Mouse (Mus musculus): ENCODE measurements around the gene Mcrs1. TPM values are rescaled to one million over a fixed set of nuclear protein-coding genes. Genes with fewer than 3 reads are reported as not detected.

Gene Mcrs1
- total and polyA plus RNA-seq, 3 experiments = 124 to 131 TPM; not detected in 1

GRCm38 (mm10) chr15:99213183-99213582 lies 38.6 kb downstream of the Mcrs1 start:
- Histone ChIP-seq H3K9me3 (replicated peaks; ENCODE audit: insufficient read depth, low read length) (no peaks in the 10 kb centered on the region), H3K4me3 (ENCODE audit: control insufficient read depth in 1 of 2, insufficient read depth in 1 of 2, low read depth in 2 of 2, low read length in 2 of 2) (no peak overlapping the region), H3K27ac (ENCODE audit: control insufficient read depth, low read depth, low read length) (no peak overlapping the region), H3K27me3 (ENCODE audit: control insufficient read depth in 1 of 2, insufficient read depth in 2 of 2, low read length in 2 of 2) (peaks cover 3% of the 10 kb centered on the region in 2 experiments; a peak in 3 of 4 replicates), H3K36me3 (ENCODE audit: control insufficient read depth in 1 of 2, insufficient read depth in 2 of 2, low read length in 2 of 2) (peaks cover 0 to 4% of the 10 kb centered on the region in 2 experiments; a peak in 2 of 4 replicates), H3K79me2 (ENCODE audit: control insufficient read depth, insufficient read depth, low read length, poor library complexity) (no peaks in the 10 kb centered on the region), H3K9ac (ENCODE audit: control insufficient read depth, low read depth, low read length, poor library complexity, severe bottlenecking) (no peak overlapping the region), H3K4me1 (ENCODE audit: control insufficient read depth in 1 of 2, insufficient read depth in 2 of 2, low read length in 2 of 2) (peaks cover 2 to 11% of the 10 kb centered on the region in 2 experiments; a peak in 2 of 4 replicates)
- TF ChIP-seq ELF1 (IDR thresholded peaks at IDR 0.05; ENCODE audit: low read depth, low read length) (no peak), GATA1 (IDR thresholded peaks at IDR 0.05; ENCODE audit: low read depth, low read length) (no peak), NRF1 (IDR thresholded peaks at IDR 0.05; ENCODE audit: insufficient read depth, low read depth, low read length, poor library complexity, severe bottlenecking) (no peak), EP300 (IDR thresholded peaks at IDR 0.05; ENCODE audit: low read depth in 1 of 2, low read length in 2 of 2) (no peak), POLR2AphosphoS2 (IDR thresholded peaks at IDR 0.05; ENCODE audit: low read length) (no peak), ZMIZ1 (IDR thresholded peaks at IDR 0.05; ENCODE audit: low read depth, low read length) (no peak), MYB (IDR thresholded peaks at IDR 0.05; ENCODE audit: low read depth, low read length) (no peak)
- no peak for DNase-seq (ENCODE audit: low read depth, low spot score)

DNA sequence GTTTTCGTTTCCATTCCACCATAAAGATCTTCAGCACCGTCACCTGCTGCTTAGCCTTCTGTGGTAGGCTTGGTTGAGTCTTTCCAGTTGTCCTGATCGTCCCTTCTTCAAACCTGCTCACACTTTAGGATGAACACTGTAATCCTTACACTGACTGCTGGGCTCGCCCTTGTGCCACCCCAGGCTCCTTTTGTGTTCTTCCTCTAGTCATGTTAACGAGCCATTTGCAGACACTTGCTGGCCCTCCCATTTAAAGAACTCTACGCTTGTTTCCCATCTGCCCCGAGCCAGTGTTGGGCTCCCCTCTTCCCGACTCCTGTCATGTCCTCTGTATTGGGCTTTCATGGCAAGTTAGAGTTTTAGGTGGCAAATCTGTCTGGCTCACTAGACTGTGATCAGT lies 45.8 kb downstream of the Mcrs1 start:
- Histone ChIP-seq H3K4me3 (ENCODE audit: control insufficient read depth in 1 of 2, insufficient read depth in 1 of 2, low read depth in 2 of 2, low read length in 2 of 2) (no peak overlapping the region), H3K9me3 (replicated peaks; ENCODE audit: insufficient read depth, low read length) (no peaks in the 10 kb centered on the region), H3K36me3 (ENCODE audit: control insufficient read depth in 1 of 2, insufficient read depth in 2 of 2, low read length in 2 of 2) (no peaks in the 10 kb centered on the region), H3K4me1 (ENCODE audit: control insufficient read depth in 1 of 2, insufficient read depth in 2 of 2, low read length in 2 of 2) (no peaks in the 10 kb centered on the region), H3K79me2 (ENCODE audit: control insufficient read depth, insufficient read depth, low read length, poor library complexity) (no peaks in the 10 kb centered on the region), H3K27ac (ENCODE audit: control insufficient read depth, low read depth, low read length) (no peak overlapping the region), H3K27me3 (ENCODE audit: control insufficient read depth in 1 of 2, insufficient read depth in 2 of 2, low read length in 2 of 2) (peaks cover 4 to 5% of the 10 kb centered on the region in 2 experiments; a peak in 3 of 4 replicates), H3K9ac (ENCODE audit: control insufficient read depth, low read depth, low read length, poor library complexity, severe bottlenecking) (no peak overlapping the region)
- TF ChIP-seq KAT2A (conservative IDR thresholded peaks at IDR 0.05; ENCODE audit: low read depth, low read length) = no peak
- no peak for TF ChIP-seq ZKSCAN1 (IDR thresholded peaks at IDR 0.05; ENCODE audit: low read depth, low read length)
- no peak for TF ChIP-seq POLR2AphosphoS2 (IDR thresholded peaks at IDR 0.05; ENCODE audit: low read length)
- no peak for TF ChIP-seq GABPA (IDR thresholded peaks at IDR 0.05; ENCODE audit: low read depth, low read length)
- TF ChIP-seq POLR2A (IDR thresholded peaks at IDR 0.05; ENCODE audit: control insufficient read depth in 1 of 2, insufficient read depth in 1 of 2, low read depth in 1 of 2, low read length in 2 of 2, poor library complexity in 1 of 2) = no peak
- TF ChIP-seq GATA1 (IDR thresholded peaks at IDR 0.05; ENCODE audit: low read depth, low read length) = no peak
- TF ChIP-seq NELFE (IDR thresholded peaks at IDR 0.05; ENCODE audit: low read depth, low read length) = no peak
- TF ChIP-seq TAL1 (IDR thresholded peaks at IDR 0.05; ENCODE audit: low read length) = no peak
- no peak for DNase-seq (ENCODE audit: low read depth, low spot score)

DNA sequence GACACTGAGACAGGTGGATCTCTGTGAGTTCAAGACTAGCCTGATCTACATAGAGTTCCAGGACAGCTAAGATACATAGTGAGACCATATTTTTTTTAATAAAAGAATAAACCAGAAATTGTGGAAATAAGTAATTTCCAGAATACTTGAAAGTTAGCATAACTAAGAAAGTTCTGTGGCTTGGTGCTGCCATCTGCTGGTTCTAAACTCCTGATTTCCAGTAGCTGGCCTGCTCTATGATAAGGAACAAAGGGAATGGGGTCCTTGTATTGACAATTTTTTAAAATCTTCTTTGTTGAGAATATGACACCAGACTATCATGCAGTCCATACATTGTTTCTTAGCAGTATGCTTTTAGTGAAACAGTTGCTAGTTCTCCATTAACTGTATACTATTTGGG lies 53.0 kb downstream of the Mcrs1 start:
- Histone ChIP-seq H3K27ac (ENCODE audit: control insufficient read depth, low read depth, low read length) (no peak overlapping the region), H3K9ac (ENCODE audit: control insufficient read depth, low read depth, low read length, poor library complexity, severe bottlenecking) (no peak overlapping the region), H3K79me2 (ENCODE audit: control insufficient read depth, insufficient read depth, low read length, poor library complexity) (no peaks in the 10 kb centered on the region), H3K36me3 (ENCODE audit: control insufficient read depth in 1 of 2, insufficient read depth in 2 of 2, low read length in 2 of 2) (no peaks in the 10 kb centered on the region), H3K4me1 (ENCODE audit: control insufficient read depth in 1 of 2, insufficient read depth in 2 of 2, low read length in 2 of 2) (no peaks in the 10 kb centered on the region), H3K9me3 (replicated peaks; ENCODE audit: insufficient read depth, low read length) (no peaks in the 10 kb centered on the region), H3K4me3 (ENCODE audit: control insufficient read depth in 1 of 2, insufficient read depth in 1 of 2, low read depth in 2 of 2, low read length in 2 of 2) (no peak overlapping the region), H3K27me3 (ENCODE audit: control insufficient read depth in 1 of 2, insufficient read depth in 2 of 2, low read length in 2 of 2) (no peaks in the 10 kb centered on the region)
- peak; percentile 60 for DNase-seq (ENCODE audit: low read depth, low spot score)
- TF ChIP-seq MYC (IDR thresholded peaks at IDR 0.05; ENCODE audit: low read depth, low read length) (no peak), TCF12 (IDR thresholded peaks at IDR 0.05; ENCODE audit: low read depth, low read length) (no peak), POLR2AphosphoS2 (IDR thresholded peaks at IDR 0.05; ENCODE audit: low read length) (no peak), MXI1 (IDR thresholded peaks at IDR 0.05; ENCODE audit: low read depth, low read length) (no peak), HCFC1 (IDR thresholded peaks at IDR 0.05; ENCODE audit: low read depth, low read length) (no peak), NRF1 (IDR thresholded peaks at IDR 0.05; ENCODE audit: insufficient read depth, low read depth, low read length, poor library complexity, severe bottlenecking) (no peak), ZNF384 (IDR thresholded peaks at IDR 0.05; ENCODE audit: low read depth, low read length) (0 out of 2 replicates have a peak, but pooled peaks have one; percentile 7), ELF1 (IDR thresholded peaks at IDR 0.05; ENCODE audit: low read depth, low read length) (no peak), GABPA (IDR thresholded peaks at IDR 0.05; ENCODE audit: low read depth, low read length) (no peak), CTCF (IDR thresholded peaks at IDR 0.05 in 2 of 3, conservative IDR thresholded peaks at IDR 0.05 in 1 of 3; ENCODE audit: control insufficient read depth in 1 of 3, insufficient read depth in 1 of 3, low read depth in 2 of 3, low read length in 3 of 3, poor library complexity in 1 of 3, severe bottlenecking in 1 of 3) (peak; percentile 30 to 84 (median 54); a peak in 5 of 6 replicates), ZC3H11A (IDR thresholded peaks at IDR 0.05; ENCODE audit: low read depth, low read length) (peak; percentile 79), TAL1 (IDR thresholded peaks at IDR 0.05; ENCODE audit: low read length) (no peak), SMC3 (IDR thresholded peaks at IDR 0.05; ENCODE audit: low read depth, low read length) (peak; percentile 88), POLR2AphosphoS5 (IDR thresholded peaks at IDR 0.05; ENCODE audit: borderline replicate concordance, low read depth, low read length) (no peak), MAX (IDR thresholded peaks at IDR 0.05; ENCODE audit: low read length) (no peak), ZKSCAN1 (IDR thresholded peaks at IDR 0.05; ENCODE audit: low read depth, low read length) (no peak), RAD21 (IDR thresholded peaks at IDR 0.05; ENCODE audit: low read depth, low read length) (peak; percentile 83), POLR2A (IDR thresholded peaks at IDR 0.05; ENCODE audit: control insufficient read depth in 1 of 2, insufficient read depth in 1 of 2, low read depth in 1 of 2, low read length in 2 of 2, poor library complexity in 1 of 2) (no peak), USF1 (IDR thresholded peaks at IDR 0.05; ENCODE audit: low read depth, low read length) (no peak)

Data from MEL (cell line).